Mouse (Mus musculus): ENCODE data around the gene Dapk2.

DNA sequence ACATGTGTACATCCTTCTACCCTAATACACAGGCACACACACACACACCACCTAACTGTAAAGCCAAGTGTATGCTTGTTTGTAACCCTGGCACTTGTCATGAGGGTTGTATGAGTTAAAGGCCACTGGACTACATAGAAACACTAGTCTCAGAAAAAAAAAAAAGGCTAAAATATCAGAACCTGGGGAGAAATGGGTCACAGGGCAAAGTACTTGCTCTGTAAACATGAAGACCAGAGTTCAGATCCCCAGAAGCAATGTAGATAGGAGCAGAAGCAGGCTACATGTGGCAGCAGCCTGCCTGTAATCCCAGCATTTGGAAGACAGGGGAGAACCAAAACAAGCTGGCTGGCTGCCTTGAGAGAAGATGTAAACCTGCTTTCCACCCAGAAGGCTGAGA is 11.9 kb upstream of the Dapk2 start:
- TF ChIP-seq CTCF (IDR thresholded peaks at IDR 0.05; ENCODE audit: low read depth, low read length), result no peak
- no peak for TF ChIP-seq POLR2A (IDR thresholded peaks at IDR 0.05; ENCODE audit: borderline replicate concordance, low read depth, low read length)
